Mouse (Mus musculus): Measurements from ENCODE around the gene Zbtb48. TPM values are rescaled to one million over a fixed set of nuclear protein-coding genes. Genes with fewer than 3 reads are reported as not detected.

Zbtb48 gene
- 21.1 and 22.5 TPM in 2 replicates for polyA plus RNA-seq (2014; fragmentation: Nextera tagmentation; extraction: Ambion mirVana)

DNA sequence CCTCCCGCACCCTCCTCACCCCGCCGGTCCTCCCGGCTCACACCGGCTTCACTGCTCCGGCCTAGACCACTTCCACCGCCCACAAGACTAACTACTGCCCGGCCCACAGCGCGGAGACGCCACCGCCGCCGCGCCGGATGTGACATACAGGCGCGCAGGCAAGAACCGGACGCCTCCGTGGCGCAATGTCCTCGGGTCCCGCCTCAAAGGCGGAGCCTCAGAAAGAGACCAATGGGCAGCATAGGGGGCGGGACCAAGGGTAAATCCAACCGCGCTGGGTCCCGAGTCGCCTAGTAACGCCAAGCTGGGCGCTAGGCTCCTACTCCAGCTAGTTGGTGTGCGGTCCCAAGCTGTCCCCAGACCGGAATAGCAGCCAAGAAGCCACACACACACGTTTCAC, at the start of gene Zbtb48:
Gene Zbtb48, minus strand, starts transcription at position 148 of the 400 bp plus-strand sequence.
- peak; percentile 98 for DNase-seq (ENCODE audit: low spot score, missing footprints)
- peak; percentile 98 for ATAC-seq (ENCODE audit: low FRiP score)
- Histone ChIP-seq H3K9me3 (ENCODE audit: control insufficient read depth, low read length) (no peaks in the 10 kb centered on the region), H3K4me3 (ENCODE audit: low read depth, low read length) (peak within 1 kb of the TSS; percentile 74), H3K9ac (ENCODE audit: low read length) (peak within 1 kb of the TSS; percentile 76), H3K4me2 (peak within 1 kb of the TSS; percentile 97), H3K27ac (ENCODE audit: low read depth, low read length) (no peak within 1 kb of the TSS), H3K36me3 (ENCODE audit: control insufficient read depth, insufficient read depth, low read length) (peaks cover 3% of the 10 kb centered on the region; the same call in 1 of the 2 replicates), H3K27me3 (ENCODE audit: control insufficient read depth, insufficient read depth, low read length) (no peaks in the 10 kb centered on the region), H3K4me1 (ENCODE audit: control insufficient read depth, insufficient read depth, low read length) (peaks cover 23% of the 10 kb centered on the region)
- WGBS: under 1% methylated on average over 35 of the region's 35 CpGs

DNA sequence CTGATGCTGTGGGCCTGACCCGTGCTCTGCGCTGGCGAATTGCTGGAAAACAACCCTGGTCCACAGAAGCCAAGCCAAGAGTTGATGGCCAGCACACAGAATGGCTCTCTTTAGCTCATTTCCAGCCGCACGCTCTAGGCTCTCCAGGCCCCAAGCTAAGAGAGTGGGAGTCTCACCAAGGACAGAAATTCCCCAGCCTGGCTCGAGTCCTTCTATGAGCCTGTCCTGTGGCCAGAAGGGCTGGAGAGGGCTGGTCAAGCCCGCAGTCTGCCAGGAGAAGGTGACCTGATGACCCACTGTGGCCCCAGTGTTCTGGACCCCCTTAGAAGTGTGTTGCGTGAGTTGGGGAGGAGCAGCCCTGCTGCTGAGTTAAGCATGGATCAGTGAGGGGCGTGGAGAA, 49.7 kb upstream of the Zbtb48 start:
- Histone ChIP-seq H3K36me3 (ENCODE audit: control insufficient read depth, insufficient read depth, low read length) (no peaks in the 10 kb centered on the region), H3K4me3 (ENCODE audit: low read depth, low read length) (no peak overlapping the region), H3K4me1 (ENCODE audit: control insufficient read depth, insufficient read depth, low read length) (peaks cover 5% of the 10 kb centered on the region), H3K9ac (ENCODE audit: low read length) (no peak overlapping the region), H3K27me3 (ENCODE audit: control insufficient read depth, insufficient read depth, low read length) (no peaks in the 10 kb centered on the region), H3K9me3 (ENCODE audit: control insufficient read depth, low read length) (no peaks in the 10 kb centered on the region), H3K27ac (ENCODE audit: low read depth, low read length) (no peak overlapping the region), H3K4me2 (no peak overlapping the region)
- ATAC-seq (ENCODE audit: low FRiP score) (no peak), DNase-seq (ENCODE audit: low spot score, missing footprints) (no peak)
- WGBS: 86% methylated on average over 9 of the region's 9 CpGs

DNA sequence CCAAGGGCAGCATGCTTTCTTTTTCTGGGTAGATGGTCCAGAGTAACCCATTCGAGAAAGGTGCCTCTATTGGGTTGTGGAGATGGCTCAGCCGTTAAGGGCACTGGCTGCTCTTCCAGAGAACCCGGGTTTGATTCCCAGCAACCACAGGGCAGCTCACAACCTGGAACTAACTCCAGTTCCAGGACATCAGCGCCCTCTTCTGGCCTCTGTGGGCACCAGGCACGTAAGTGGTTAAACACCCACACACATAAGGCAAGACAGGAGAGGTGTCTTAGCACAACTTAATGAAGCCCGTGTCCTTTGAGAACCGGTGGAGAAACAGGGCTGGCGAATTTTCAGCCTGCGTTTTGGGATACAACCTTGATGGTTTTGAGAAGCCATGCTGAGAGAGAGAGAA, 47.1 kb upstream of the Zbtb48 start:
- 80% methylated on average over 9 of the region's 9 CpGs for WGBS
- no peak overlapping the region for H3K4me2 ChIP-seq
- no peaks in the 10 kb centered on the region for H3K36me3 ChIP-seq (ENCODE audit: control insufficient read depth, insufficient read depth, low read length)
- ATAC-seq (ENCODE audit: low FRiP score) (no peak), DNase-seq (ENCODE audit: low spot score, missing footprints) (no peak)
- no peak overlapping the region for H3K4me3 ChIP-seq (ENCODE audit: low read depth, low read length)
- H3K27me3 ChIP-seq (ENCODE audit: control insufficient read depth, insufficient read depth, low read length): no peaks in the 10 kb centered on the region
- H3K9me3 ChIP-seq (ENCODE audit: control insufficient read depth, low read length): no peaks in the 10 kb centered on the region
- no peak overlapping the region for H3K9ac ChIP-seq (ENCODE audit: low read length)
- H3K4me1 ChIP-seq (ENCODE audit: control insufficient read depth, insufficient read depth, low read length): peaks cover 7% of the 10 kb centered on the region
- no peak overlapping the region for H3K27ac ChIP-seq (ENCODE audit: low read depth, low read length)

DNA sequence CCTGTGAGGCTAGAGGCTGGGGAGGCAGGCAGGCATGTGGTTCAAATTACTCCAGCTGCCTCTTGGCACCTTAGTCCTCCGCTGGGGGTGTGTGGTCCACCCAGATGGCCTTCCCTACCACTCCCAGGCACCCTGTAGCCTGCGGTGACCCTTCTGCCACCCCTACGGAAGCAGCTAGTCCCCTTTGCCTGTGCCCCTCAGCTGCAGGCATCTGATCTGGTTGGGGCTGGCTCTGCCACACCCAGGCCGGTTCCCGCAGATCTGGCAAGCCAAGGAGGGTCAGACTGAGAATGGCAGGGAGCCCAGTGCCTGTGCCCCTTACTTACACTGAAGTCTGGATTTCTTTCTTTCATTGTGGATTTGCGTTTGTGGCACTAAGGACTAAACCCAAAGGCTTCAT, 46.2 kb upstream of the Zbtb48 start:
- ATAC-seq (ENCODE audit: low FRiP score): no peak
- Histone ChIP-seq H3K27ac (ENCODE audit: low read depth, low read length) (no peak overlapping the region), H3K9me3 (ENCODE audit: control insufficient read depth, low read length) (no peaks in the 10 kb centered on the region), H3K4me2 (no peak overlapping the region), H3K36me3 (ENCODE audit: control insufficient read depth, insufficient read depth, low read length) (no peaks in the 10 kb centered on the region), H3K4me3 (ENCODE audit: low read depth, low read length) (no peak overlapping the region), H3K27me3 (ENCODE audit: control insufficient read depth, insufficient read depth, low read length) (no peaks in the 10 kb centered on the region), H3K4me1 (ENCODE audit: control insufficient read depth, insufficient read depth, low read length) (peaks cover 7% of the 10 kb centered on the region), H3K9ac (ENCODE audit: low read length) (no peak overlapping the region)
- WGBS: 86% methylated on average over 6 of the region's 6 CpGs
- no peak for DNase-seq (ENCODE audit: low spot score, missing footprints)

DNA sequence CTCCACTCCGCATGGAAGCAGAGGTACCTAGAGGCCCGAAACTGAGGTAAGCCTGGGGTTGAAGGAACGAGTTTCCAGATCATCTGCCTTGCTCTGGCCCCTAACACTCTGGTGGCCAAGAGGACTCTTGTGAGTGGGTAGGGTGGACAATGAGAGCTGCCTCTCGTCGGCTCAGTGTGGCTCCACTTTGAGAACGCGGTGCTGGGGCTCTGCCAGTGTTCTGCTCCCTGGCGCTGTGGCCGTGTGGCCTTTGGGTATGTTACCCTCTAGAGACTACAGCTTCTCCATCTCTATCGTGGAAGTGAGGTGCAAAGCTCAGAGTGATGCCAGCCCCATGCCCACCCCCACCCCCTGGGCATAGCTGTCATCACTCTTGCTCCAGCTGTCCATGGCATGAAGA, 45.2 kb upstream of the Zbtb48 start:
- Histone ChIP-seq H3K4me2 (no peak overlapping the region), H3K4me3 (ENCODE audit: low read depth, low read length) (no peak overlapping the region), H3K4me1 (ENCODE audit: control insufficient read depth, insufficient read depth, low read length) (peaks cover 7% of the 10 kb centered on the region), H3K36me3 (ENCODE audit: control insufficient read depth, insufficient read depth, low read length) (no peaks in the 10 kb centered on the region), H3K27me3 (ENCODE audit: control insufficient read depth, insufficient read depth, low read length) (no peaks in the 10 kb centered on the region), H3K9me3 (ENCODE audit: control insufficient read depth, low read length) (no peaks in the 10 kb centered on the region), H3K9ac (ENCODE audit: low read length) (no peak overlapping the region), H3K27ac (ENCODE audit: low read depth, low read length) (no peak overlapping the region)
- DNase-seq (ENCODE audit: low spot score, missing footprints) (no peak), ATAC-seq (ENCODE audit: low FRiP score) (no peak)
- WGBS: 66% methylated on average over 10 of the region's 10 CpGs

- Histone ChIP-seq H3K4me1 (ENCODE audit: control insufficient read depth, insufficient read depth, low read length) (peaks cover 7% of the 10 kb centered on the region), H3K4me3 (ENCODE audit: low read depth, low read length) (no peak within 1 kb of the TSS), H3K9me3 (ENCODE audit: control insufficient read depth, low read length) (no peaks in the 10 kb centered on the region), H3K27ac (ENCODE audit: low read depth, low read length) (no peak within 1 kb of the TSS), H3K4me2 (no peak within 1 kb of the TSS), H3K27me3 (ENCODE audit: control insufficient read depth, insufficient read depth, low read length) (no peaks in the 10 kb centered on the region), H3K36me3 (ENCODE audit: control insufficient read depth, insufficient read depth, low read length) (no peaks in the 10 kb centered on the region), H3K9ac (ENCODE audit: low read length) (no peak within 1 kb of the TSS)
- 65% methylated on average over 10 of the region's 10 CpGs for WGBS
- ATAC-seq (ENCODE audit: low FRiP score): no peak
- no peak for DNase-seq (ENCODE audit: low spot score, missing footprints)
These were observed 44.7 kb upstream of the Zbtb48 start, which contains the start of gene Plekhg5 for GRCm38 (mm10) chr4:152072121-152072601. TSS of gene Plekhg5 (plus strand) at chr4:152072498.

- H3K9me3 ChIP-seq (ENCODE audit: control insufficient read depth, low read length): no peaks in the 10 kb centered on the region
- WGBS: 82% methylated on average over 11 of the region's 11 CpGs
- no peaks in the 10 kb centered on the region for H3K36me3 ChIP-seq (ENCODE audit: control insufficient read depth, insufficient read depth, low read length)
- no peak for ATAC-seq (ENCODE audit: low FRiP score)
- H3K9ac ChIP-seq (ENCODE audit: low read length): no peak overlapping the region
- no peaks in the 10 kb centered on the region for H3K27me3 ChIP-seq (ENCODE audit: control insufficient read depth, insufficient read depth, low read length)
- H3K4me2 ChIP-seq: no peak overlapping the region
- H3K4me3 ChIP-seq (ENCODE audit: low read depth, low read length): no peak overlapping the region
- peaks cover 7% of the 10 kb centered on the region for H3K4me1 ChIP-seq (ENCODE audit: control insufficient read depth, insufficient read depth, low read length)
- no peak for DNase-seq (ENCODE audit: low spot score, missing footprints)
- H3K27ac ChIP-seq (ENCODE audit: low read depth, low read length): no peak overlapping the region
These were observed 43.3 kb upstream of the Zbtb48 start for GRCm38 (mm10) chr4:152070494-152071396.

- whole genome bisulfite sequencing: 87% methylated on average over 3 of the region's 3 CpGs
- Histone ChIP-seq H3K9me3 (ENCODE audit: control insufficient read depth, low read length) (no peaks in the 10 kb centered on the region), H3K27me3 (ENCODE audit: control insufficient read depth, insufficient read depth, low read length) (no peaks in the 10 kb centered on the region), H3K27ac (ENCODE audit: low read depth, low read length) (no peak overlapping the region), H3K9ac (ENCODE audit: low read length) (no peak overlapping the region), H3K4me3 (ENCODE audit: low read depth, low read length) (no peak overlapping the region), H3K36me3 (ENCODE audit: control insufficient read depth, insufficient read depth, low read length) (no peaks in the 10 kb centered on the region), H3K4me2 (no peak overlapping the region), H3K4me1 (ENCODE audit: control insufficient read depth, insufficient read depth, low read length) (peaks cover 7% of the 10 kb centered on the region)
- DNase-seq (ENCODE audit: low spot score, missing footprints) (no peak), ATAC-seq (ENCODE audit: low FRiP score) (no peak)
These were observed 41.8 kb upstream of the Zbtb48 start for GRCm38 (mm10) chr4:152069245-152069644.

GRCm38 (mm10) chr4:152068166-152068724, 40.8 kb upstream of the Zbtb48 start:
- Histone ChIP-seq H3K4me3 (ENCODE audit: low read depth, low read length) (no peak overlapping the region), H3K9me3 (ENCODE audit: control insufficient read depth, low read length) (no peaks in the 10 kb centered on the region), H3K27me3 (ENCODE audit: control insufficient read depth, insufficient read depth, low read length) (no peaks in the 10 kb centered on the region), H3K36me3 (ENCODE audit: control insufficient read depth, insufficient read depth, low read length) (no peaks in the 10 kb centered on the region), H3K4me1 (ENCODE audit: control insufficient read depth, insufficient read depth, low read length) (peaks cover 7% of the 10 kb centered on the region), H3K9ac (ENCODE audit: low read length) (no peak overlapping the region), H3K4me2 (no peak overlapping the region), H3K27ac (ENCODE audit: low read depth, low read length) (no peak overlapping the region)
- DNase-seq (ENCODE audit: low spot score, missing footprints): no peak
- 77% methylated on average over 6 of the region's 6 CpGs for WGBS
- no peak for ATAC-seq (ENCODE audit: low FRiP score)

All from midbrain, embryonic 11.5 days (tissue).